Mouse (Mus musculus): ENCODE results near the gene Tgm3.

Gene Tgm3

DNA sequence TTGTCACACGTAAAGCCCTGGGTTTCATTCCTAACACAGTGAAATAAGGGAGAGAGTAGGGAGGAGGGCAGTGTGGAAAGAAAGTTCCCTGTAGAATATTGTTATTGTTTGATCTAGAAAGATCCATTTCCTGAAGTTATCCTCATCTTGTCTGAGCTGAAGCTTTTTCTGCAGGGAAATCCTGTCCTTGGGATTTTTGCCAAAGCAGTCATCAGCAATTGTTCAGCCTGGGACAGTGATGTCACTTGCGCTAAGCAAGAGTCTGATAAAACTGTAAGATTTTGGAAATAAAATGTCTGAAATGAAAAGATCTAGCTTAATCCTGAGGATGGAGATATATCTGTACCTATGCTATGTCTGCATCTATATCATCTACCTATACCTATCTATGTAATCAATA is 58.2 kb downstream of the Tgm3 start:
- no peak for DNase-seq (ENCODE audit: low spot score)

All from adipocyte (in vitro differentiated cells).